Mouse (Mus musculus) heart, adult 9 months (tissue): ENCODE measurements around the gene Add3.

Experiments
- DNase-seq, 2 experiments: peaks; one replicate each; pipeline ENCODE4 v3.0.0; 2022; ENCODE audit warnings: low spot score in 2 of 2

Add3 gene

DNA sequence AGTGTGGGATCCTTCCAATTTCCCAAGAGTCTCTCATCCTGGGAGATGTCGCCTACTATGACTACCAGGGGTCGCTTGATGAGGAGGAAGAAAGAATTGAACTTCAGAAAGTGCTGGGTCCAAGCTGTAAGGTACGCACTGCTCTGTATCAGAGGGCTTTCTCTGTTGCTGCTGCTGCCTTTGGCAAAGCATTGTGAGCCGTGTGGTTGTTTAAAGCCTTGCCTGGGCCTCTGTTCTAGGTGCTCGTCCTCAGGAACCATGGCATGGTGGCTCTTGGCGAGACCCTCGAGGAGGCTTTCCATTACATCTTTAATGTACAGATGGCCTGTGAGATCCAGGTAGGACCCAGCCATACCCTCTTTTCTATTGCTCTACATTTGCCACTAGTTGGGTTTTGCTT, 93.3 kb downstream of the Add3 start:
- DNase-seq = no peak

DNA sequence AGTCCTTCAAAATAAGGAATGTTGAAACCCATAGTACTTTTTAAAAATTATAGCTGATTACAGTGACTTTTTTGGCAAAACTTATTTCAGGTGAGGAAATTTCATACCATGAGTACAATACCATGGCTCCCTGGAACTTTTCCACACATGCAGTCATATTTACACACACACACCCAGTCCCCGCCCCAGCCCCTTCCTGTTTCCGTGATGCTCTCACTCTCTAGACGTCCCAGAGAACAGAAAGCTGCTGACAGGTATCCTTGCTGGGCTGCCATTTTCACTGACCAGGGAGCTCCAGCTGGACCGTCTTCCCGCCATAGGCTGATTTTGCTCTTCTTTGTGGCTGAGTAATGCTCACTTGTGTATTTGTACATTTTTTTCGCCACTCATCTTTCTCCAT, 101.6 kb downstream of the Add3 start:
- DNase-seq = no peak

DNA sequence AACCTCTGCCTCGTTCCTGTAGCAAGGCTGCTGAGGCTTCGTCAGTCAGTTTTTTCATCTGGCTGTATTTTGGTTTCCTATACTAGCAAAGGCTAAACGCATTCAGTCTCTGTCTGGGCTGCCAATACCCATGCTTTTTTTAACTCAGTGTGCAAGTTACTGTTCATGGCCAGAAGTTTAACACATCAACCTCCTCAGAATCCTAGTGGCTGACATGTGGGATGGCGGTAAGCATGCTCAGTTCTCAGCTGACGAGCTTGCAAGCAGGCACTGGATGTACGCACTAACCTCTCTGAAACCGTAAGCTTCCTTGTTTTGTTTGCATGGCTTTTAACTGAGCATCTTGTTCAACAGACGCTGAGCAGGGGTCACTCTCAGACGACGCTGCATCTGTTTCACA, 103.7 kb downstream of the Add3 start:
- DNase-seq = no peak

DNA sequence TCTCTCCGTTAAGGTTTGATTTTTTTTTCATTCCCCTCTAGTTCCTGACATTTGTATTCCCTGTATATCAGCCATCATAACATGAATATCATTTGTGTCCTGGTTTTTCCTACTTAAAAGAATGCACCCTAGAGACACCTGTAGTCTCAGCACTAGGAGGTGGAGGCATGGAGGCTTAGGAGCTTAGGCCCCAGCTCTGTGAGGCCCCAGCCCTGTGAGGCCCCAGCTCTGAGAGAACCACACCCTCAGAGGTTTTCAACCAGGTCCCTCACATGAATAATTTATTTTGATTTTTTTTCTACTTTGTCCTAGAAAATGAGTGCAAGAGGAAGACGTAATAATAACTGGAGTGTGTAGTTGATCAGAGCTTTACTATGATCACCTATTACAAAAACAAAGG, 107.3 kb downstream of the Add3 start:
- no peak for DNase-seq

DNA sequence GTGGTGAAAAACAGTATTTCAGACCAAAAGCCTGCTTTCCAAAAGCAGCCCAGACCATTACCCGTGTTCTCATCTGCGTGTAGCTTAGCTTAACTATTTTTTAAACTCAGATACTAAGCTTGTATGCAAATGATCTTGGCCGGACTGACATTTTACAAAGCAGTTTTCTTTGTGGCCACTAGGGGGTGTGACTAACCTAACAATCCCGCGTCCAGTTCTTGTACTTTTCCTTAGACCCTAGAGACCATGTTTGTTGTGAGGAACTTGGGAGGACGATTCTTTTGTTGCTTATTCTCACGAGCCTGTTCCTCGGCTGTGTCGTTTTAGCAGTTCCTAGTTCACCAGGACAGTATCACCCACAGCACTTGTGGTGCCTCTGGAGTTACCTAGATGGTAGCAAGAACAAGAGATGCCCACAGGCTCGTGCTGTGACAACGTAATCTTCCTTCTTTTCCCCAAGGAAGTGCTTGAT, 107.8 kb downstream of the Add3 start:
- peak; percentile 48 to 71 for DNase-seq

DNA sequence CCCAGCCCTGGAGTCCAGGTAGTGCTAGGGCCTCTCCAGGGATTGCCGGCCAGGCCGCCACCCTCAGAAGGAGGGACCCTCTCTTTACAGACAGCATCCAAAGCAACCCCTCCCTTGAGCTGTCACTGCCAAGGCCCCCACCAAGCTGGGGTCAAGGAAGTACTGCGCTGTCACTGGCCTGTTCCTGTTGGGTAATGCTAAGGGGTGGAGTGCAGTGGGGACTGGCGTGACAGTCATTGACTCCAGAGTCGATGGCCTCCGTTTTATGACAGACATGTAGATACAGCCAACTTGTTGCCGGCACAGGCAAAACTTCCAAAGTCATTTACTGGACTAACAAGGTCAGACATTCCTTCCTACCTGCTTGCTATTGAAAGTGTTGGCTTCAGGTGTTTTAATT, 110.8 kb downstream of the Add3 start:
- DNase-seq = no peak

DNA sequence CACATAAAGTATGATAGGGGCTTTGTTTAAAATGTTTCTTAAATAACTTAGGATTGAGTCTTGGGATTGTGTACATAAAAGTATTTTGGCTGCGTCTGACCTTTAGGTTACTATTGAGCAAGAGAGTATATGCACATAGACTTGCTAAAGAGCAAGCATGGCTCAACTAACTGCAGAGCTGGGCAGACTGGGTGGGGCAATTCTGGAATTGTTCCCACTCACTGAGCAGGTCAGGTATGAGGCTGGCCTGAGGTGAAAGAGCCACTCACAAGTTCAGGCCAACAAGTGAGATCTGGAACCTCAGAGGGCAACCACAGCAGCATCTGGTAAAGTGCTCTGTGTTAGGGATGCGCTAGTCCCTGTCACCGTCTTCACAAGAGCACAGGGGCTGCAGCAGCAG, 111.4 kb downstream of the Add3 start:
- DNase-seq = no peak

DNA sequence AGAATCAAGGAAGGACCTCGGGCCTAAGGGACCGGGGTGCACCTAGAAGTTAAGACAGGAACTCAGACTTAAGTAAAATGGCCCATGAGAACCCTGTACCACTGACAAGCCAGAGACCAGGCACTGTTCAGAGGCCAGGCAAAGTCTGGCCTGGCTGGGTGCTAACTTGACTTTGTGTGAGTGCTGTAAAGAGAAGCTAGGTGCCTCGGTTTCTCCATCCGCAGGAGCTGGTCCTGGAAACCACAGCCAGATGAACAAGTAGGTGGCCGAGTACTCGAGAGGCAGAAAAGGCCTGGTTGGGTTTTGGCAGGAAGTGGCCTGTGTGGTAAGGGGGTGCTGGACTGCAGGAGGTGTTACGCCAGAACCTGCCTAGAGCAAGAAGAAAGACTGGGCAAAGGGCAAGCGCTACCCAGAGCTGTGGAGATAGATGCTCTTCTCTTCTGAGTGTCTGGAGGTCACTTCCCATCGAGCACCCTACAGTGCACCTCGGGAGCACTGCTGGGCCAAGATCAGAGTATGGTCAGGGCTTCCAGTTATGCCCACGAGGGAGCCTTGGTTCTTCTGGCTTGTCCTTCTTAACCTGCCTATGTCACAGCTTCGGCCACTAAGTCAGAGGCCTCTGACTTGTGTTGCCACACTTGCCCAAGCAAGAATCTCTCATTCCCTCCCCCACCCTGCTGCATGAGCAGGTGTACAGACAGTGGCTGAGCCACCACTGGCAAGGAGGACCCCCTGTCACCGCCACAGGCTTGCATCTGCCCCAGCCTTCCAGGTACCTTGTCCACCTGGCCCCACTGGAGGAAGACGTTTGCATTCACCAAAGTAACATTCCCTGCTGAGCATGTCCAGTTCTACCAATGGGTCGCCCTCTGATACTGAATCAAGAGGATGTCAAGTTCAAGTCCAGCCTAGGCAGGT, 112.1 kb downstream of the Add3 start:
- DNase-seq = no peak

DNA sequence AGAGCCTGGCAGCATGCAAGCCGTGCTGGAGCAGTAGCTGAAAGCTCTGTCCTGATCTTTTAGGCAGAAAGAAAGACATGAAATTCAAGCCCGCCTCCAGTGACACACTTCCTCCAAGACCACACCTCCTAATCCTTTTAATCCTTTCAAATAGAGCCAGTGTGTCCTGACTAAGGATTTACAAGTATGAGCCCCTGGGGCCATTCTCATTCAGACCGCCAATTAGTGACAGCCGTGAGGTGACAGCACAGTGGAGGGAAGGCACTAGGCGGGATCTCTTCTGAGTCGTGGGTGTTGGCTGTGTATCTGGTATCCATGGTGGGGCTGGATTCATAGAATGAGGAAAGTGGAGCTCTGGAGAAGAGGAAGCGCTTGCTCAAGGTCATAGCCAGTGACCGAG, 116.1 kb downstream of the Add3 start:
- no peak for DNase-seq

DNA sequence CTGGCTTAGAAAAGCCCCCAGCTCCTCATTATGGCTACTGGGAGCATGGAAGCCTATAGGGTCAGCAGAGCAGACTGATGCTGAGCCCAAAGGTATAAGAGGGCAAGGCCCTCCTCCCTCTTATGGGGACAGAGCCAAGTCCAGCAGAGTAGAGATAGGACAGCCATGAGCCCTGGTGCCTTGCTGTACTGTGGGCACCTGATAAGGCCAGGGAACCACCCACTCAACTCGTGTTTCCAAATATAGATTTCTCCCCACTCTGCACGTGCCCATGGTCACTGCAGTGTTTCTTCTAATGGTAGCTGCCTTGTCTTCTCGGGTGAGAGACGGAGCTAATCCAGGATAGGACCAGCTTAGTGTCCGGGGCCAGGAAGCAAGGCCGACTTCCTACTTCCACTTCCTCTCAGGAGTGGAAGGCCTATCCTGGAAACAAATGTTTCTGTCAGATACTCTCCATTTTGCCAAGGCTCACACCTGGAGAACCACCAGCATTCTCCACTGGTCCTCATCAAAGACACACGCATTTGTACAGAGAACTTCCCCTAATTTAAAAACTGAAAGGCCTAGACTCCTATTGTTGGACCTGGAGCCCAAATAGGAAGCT, 116.8 kb downstream of the Add3 start:
- DNase-seq = peak; percentile 36 to 60

DNA sequence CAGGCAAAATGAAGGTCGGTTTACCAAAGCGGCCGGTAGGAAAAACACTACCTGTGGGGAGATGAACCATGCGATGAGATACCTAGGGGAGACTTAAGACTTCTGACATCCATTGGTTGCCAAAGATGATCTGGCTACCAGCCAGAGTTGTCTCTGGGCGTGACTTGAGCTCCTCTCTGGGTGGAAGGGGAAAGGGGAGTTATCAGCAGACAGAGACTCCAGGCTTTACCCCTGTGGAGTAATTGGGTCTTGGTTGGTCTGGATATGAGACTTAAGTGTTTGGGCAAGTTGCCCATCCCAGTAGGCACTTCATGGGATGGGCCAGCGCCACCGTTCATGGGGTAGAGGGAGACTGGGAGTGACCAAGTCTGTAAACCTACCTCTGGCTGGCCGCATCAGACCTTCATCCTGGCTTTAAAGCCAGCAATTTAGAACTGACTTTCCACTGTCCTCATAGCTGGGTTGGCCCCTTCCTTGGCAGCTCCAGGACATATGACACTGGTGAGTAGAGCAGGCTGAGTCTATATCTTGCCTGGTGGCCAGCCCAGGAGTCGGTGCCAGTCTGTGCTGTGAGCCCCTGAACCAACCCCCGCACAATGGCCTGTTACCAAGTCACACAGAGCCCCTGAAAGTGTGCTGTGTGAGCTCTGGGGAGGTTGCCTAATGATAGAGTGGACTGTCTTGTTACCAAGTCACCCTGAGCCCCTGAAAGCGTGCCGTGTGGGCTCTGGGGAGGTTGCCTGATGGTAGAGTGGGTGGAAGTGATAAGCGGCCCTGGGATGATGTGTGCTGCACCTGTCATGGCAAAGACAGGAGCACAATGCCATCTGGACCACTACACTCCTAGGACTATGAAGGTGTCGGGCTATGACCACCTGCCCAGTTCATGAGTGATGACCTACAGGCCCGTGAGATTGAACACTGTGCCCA, 117.7 kb downstream of the Add3 start:
- no peak for DNase-seq

DNA sequence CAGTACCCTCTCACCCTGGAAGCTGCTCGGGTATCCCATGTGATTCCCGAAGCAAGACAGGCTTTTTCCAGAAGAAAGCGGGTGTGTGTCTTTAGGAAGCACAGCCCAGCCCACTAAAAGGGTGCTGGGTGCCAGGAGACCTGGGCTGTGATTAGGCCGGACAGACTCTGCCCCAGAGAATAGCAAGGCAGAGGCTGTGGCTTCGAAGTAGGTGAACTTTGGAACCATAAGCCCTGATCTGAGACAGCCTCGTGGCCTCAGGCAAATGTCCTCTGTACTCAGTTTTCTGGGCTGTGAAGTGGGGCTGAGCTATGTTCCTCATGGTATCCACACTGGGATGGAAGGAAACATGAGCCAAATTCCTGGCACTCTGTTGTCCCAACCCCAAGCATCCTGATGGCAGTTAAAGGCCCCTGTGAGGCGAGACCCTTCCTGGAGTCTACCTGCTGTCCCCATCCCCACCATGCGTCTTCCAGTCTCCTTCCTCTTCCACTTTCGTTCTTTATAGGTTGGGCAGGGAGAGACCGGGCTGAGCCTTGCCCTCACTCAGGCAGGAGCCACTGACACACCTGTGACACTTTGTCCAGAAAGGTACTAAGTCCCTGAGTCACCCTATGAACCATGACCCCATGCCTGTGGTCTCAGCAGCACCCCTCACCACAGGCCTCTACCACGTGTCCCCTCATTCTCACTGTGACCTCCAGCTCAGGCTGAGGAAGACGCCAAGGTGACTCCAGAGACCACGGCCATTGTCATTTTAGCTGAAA, 118.7 kb downstream of the Add3 start:
- no peak for DNase-seq

DNA sequence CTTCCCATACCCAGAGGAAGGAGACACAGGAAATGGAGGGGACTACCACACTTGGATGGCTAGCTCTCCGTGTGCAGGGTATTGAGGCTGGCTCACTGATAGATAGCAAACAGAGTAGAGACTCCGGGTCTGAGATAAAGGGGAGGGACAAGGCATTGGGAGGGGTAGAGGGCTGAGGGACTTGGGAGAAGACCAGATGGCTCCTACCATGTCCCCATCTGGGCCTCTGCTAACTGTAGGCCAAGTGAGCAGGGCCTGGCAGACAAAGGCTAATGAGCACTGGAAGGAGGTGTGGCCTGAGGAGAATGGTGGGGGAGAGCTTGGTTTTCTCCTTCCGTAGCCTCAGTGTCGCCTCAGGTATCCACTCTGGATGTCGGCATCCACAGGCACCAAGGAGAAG, 119.3 kb downstream of the Add3 start:
- DNase-seq = no peak

DNA sequence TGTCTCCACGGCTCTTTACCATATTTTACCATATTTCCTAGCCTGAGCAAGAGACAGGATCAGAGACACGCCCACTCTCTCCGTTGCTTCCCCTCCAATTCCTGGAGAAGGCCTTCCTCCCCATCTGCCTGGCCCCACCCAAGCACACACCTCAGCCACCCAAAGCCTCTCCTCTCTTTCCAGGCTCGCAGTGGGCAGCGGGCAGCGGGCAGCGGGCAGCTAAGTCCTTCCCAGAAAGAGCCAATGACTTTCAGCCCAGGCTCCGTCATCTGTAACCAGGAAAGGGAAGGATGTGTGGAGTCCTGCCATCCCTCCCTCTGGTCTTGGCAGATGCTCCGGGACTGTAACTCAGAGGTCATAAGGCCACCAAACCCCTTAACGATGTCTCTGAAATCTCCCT, 120.0 kb downstream of the Add3 start:
- DNase-seq = no peak

DNA sequence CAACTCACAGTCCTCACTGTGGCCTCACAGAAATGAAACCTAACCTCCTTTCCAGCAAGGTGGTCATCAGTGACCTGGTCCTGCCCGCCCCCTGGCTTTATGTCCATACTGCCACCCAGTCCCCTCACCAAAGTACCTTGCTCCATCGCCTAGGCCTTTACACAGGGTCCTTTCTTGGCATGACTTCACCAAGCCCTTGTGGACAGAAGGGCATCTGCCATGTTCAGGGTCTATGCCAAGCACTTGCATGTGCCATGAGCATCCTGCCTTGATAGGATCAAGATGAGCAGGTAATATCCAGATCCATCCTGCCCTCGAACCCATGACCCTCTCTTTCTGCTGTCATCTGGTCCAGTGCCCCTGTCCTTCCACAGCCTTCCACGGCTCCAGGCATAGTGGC, 120.6 kb downstream of the Add3 start:
- no peak for DNase-seq

DNA sequence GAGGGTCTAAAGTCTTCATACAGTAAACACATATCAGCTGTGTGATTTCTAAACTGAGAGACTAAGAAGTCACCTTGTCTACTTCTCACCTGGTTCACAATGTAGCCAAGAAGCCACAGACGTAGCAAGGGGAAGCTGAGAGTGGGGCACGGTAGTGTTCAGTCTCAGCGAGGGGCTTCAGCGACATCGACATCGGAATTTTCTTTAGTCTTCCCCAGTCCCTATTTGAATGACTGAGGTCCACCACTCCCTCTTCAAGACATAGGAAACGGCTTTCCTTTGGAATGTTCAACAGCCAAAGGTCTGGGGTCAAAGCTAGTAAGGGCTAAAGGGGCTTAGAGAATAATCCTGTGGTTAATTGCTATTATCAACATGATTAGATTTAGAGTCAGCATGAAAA, 121.8 kb downstream of the Add3 start:
- no peak for DNase-seq

DNA sequence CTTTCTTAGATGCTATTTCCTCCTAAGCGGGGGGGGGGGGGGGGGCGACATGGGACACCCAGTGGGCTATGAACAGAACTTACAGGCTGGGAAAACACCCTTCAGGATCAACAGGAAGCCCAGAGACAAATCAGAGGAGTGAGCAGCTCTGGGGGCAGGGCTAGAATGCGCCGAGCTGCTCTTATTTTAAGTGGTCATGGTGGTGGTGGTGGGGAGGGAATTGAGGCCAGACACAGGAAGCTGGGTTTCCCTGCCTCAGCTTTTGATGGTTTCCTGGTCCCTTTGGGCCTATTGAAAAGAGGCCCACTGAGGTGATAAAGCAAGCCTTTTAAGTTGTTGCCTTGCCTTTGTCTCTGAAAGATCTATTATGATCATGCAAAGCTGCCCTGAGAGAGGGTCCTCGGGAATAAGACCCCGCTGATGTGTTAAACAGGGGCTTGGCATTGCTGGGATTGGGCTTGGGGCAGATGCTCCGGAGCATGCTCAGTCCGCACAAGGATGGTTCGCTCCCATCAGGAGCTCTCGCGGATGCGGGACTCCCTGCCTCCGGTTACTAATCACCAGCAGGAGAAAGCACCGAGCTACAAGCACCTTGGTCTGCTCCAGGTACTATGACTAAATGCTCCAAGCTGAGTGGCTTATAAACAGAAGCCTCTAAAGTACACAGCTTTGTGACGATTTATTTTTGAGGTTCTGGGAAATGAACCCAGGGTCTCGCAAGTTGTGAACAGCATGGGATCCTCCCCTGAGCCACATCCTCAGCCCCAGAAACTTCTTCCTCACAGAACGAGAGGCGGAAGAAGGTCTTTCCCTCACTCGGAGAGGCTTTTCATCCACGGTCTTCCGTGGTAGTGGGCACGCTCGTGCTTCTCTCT, 123.9 kb downstream of the Add3 start:
- no peak for DNase-seq

DNA sequence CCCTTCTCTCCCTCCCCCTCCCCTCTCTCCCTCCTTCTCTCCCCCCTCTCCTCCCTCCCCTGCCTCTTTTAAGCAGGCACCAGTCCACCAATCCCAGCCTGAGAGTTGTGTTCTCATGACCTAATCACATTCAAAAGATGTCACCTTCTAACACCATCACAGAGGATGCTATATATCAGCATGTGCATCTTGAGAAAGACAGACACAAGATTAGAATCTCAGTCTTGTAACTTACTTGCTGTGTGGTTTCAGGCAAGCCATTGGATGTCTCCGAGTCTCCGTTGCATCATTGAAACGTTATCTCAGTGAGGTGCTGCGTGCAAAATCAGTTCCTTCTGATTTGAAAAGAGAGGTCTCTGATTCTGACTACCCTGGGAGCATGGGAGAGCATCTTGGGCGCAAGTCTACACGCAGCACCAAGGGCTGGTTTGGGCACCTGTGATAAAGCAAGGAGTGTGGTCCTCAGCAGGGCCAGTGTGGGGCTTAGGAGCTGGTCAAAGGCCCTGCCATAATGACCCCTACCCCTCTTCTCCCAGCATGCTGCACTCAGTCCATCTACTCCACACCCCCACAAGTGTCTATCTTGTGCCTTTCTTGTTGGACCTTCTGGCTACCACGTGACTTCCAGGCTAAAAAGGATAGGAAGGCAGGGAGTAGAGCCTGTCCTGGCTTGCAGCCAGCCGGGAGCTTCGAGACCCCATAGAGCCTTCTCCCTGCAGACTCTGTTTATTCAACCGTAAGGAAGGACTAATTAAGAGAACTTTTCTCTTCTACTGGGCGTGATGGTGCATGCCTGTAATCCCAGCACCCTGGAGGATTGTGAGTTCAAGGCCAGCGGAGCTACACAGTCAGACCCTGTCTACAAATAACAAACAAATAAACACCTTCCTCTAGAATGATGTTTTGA, 124.8 kb downstream of the Add3 start:
- no peak for DNase-seq

DNA sequence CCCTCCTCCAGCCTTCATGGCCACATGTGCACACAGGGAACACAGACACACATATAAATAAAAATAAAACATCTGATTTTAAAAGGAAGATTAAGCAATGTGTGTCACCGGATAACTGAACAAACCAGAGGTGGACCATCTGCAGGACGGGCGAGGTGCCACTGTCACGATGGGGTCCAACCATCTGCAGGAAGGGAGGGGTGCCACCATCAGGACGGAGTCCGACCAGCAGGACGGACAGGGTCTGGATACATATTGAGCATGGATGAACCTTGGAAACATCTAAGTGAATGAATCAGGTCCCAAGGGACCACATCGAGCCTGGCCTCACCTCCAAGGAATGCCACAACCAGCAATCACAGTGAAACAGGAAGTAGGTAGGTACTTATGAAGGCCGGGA, 127.1 kb downstream of the Add3 start:
- no peak for DNase-seq
